Mouse (Mus musculus): ENCODE data around the gene Sirt3.

Sirt3 gene

DNA sequence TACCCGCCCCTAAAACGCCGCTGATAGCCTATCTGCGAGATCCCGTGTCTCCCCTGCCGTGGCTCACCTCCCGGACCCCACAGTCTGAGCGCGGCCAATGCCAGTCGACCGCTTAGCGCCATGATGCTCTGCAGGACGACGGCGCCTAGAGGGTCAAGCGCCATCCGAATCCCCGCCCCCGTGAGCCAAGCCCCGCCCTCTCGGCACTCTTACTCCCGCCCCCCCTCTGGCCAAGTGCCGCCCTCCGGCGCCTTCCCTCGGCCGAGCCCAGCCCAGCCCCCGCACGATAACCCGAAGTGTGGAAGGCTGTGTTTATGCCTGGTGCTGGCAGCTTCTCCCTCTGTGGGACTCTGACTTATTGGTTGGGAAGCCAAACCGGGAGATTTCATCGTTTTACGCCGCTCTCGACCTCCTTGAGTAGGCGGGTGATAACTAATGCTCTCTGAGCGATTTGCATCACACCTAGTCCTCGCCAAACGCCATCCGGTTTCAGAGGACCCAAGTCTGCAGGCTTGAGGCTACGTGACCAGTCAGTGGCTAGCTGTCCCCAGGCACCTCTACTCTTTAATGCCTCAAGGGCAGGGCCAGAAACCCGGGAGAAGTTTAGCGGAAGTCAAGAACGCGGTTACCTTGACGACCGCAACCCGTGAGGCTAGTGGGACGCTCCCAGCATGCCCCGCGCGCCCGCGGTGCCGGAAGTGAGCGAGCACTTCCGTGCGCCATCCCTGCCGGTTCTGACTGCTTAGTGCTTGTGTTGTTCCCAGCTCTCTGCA, at the start of gene Sirt3, which contains the start of gene Psmd13:
Sirt3 (minus strand) TSS at position 614 of the 773 bp plus-strand sequence.
Psmd13 (plus strand) TSS at position 273 of the 773 bp plus-strand sequence.
- in situ Hi-C loops (cut with MboI; ENCODE audit: unreplicated experiment in 2 of 2), result loop anchor here in 1 of 2 experiments (25.0 kb wide), 1 partner anchor 1970 kb away; the partner anchor contains the start of gene Bnip3

DNA sequence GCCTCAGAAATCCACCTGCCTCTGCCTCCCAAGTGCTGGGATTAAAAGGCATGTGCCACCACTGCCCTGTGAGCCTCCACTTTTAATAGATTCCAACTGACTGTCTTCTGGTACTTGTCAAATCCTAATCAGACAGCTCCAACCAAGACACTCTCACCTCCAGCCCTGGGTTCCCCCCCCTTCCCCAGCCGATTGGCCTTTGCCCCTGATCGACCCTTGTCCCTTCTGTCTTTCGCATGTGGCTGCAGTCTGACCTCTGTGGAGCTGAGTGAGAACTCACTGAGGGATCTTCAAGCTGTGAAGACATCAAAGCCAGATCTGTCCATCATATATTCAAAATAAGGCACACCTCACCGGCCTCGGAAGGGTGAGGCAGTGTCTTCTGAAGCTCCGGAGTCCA, 45.1 kb upstream of the Sirt3 start:
- in situ Hi-C loops (cut with MboI; ENCODE audit: unreplicated experiment in 2 of 2), result no loop called here

DNA sequence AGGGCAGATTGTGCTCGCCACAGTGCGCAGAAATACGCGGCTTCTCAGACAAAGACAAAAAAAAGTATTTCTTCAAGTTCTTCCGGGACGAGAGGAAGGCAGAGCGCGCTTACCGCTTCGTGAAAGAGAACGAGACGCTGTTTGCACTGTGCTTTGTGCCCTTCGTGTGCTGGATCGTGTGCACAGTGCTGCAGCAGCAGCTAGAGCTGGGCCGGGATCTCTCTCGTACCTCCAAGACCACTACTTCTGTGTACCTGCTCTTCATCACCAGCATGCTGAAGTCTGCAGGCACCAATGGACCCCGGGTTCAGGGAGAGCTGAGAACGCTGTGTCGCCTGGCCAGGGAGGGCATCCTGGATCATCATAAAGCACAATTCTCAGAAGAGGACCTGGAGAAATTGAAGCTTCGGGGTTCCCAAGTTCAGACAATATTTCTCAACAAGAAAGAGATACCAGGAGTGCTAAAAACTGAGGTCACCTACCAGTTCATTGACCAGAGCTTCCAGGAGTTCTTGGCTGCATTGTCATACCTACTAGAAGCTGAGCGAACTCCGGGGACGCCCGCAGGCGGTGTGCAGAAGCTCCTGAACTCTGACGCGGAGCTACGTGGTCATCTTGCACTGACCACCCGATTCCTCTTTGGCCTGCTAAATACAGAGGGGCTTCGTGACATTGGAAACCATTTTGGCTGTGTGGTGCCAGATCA, 41.1 kb upstream of the Sirt3 start:
- in situ Hi-C loops (cut with MboI; ENCODE audit: unreplicated experiment in 2 of 2), result no loop called here

DNA sequence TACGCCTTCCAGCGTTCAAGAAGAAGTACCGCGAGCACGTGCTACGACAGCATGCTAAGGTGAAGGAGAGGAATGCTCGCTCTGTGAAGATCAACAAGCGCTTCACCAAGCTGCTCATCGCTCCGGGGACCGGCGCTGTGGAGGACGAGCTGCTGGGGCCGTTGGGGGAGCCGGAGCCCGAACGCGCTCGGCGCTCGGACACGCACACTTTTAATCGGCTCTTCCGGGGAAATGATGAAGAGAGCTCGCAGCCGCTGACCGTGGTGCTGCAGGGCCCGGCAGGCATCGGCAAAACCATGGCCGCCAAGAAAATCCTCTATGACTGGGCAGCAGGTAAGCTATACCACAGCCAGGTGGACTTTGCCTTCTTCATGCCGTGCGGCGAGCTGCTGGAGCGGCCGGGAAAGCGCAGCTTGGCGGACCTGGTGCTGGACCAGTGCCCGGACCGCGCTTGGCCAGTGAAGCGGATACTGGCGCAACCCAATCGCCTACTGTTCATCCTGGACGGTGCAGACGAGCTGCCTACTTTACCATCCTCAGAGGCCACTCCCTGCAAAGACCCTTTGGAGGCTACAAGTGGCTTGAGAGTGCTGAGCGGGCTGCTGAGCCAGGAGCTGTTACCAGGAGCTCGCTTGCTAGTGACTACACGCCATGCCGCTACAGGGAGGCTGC, 40.4 kb upstream of the Sirt3 start:
- in situ Hi-C loops (cut with MboI; ENCODE audit: unreplicated experiment in 2 of 2), result no loop called here

DNA sequence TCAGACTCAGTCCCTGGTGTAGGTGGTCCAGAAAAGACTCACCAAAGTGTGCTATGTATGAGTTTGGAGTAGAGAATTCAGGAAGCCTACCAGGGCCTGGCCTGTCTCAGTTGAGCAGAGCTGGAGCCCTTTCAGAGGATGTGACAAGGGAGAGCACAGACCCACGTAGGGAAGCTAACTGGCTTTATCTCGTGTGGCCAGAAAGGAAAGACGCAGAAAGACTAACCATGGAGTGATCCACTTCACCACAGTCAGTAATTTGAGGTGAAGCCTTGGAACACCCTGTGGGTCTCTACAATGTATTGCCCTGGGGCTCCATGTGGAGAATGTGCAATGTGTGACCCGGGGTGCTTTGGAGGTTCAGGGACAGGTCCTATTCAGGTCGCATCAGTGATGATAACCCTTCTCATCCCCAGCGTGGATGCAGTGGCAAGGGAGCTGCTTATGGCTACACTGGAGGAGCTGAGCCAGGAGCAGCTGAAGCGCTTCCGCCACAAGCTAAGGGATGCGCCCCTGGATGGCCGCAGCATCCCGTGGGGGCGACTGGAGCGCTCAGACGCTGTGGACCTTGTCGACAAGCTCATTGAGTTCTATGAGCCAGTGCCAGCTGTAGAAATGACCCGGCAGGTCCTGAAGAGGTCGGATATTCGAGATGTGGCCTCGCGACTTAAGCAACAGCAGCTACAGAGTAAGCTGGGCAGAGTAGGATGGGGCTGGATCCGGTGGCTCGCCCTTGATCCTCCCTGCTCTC, 39.3 kb upstream of the Sirt3 start:
- in situ Hi-C loops (cut with MboI; ENCODE audit: unreplicated experiment in 2 of 2), result no loop called here

DNA sequence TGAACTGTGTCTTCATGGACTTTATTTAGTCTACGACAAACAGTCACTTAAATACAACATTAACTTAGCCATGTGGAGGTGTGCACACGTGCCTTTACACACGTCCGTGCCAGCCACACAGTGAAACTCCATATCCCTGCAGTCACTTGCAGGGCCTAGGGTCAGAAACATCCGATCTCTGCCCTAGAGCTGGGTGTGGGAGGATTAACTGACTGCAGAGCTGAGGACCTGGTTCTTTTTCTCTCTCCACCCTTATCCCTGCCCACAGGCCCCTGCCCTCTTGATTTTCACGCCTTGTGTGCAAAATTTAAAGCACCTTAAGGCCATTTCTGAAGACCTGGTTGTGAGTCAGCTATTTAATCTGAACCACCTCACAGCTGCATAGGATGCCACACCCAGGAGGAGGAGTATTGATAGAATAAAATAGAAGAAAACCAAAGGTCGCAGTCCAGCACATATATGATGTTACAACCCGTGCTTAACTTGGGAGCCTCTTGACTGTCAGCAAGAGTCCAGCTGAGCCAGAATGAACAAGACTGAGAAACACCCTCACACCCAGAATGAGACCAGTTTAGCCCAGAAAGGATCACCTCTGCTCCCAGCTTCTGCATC, 38.4 kb upstream of the Sirt3 start, which contains the start of gene Nlrp6:
Nlrp6 (plus strand) TSS at position 485 of the 612 bp plus-strand sequence.
- in situ Hi-C loops (cut with MboI; ENCODE audit: unreplicated experiment in 2 of 2), result no loop called here

DNA sequence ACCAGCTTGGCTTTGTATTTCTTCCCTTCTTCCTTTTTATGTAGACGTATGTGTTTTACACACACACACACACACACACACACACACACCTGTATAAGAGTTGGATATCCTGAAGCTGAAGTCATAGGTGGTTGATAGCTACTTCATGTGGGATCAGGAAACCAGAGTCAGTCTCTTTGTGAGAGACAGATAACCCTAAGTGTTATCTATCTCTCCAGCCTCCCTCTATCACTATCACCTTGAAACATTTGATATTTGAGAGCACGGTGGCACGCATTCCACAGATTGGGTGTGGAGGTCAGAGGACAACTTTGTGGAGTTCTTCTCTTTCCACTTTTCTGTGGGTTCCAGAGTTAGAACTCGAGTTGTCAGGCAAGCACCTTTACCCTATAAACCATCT, 37.8 kb upstream of the Sirt3 start:
- in situ Hi-C loops (cut with MboI; ENCODE audit: unreplicated experiment in 2 of 2), result loop anchor here in 1 of 2 experiments (10.0 kb wide), 1 partner anchor 445 kb away; no protein-coding TSS in a partner anchor

DNA sequence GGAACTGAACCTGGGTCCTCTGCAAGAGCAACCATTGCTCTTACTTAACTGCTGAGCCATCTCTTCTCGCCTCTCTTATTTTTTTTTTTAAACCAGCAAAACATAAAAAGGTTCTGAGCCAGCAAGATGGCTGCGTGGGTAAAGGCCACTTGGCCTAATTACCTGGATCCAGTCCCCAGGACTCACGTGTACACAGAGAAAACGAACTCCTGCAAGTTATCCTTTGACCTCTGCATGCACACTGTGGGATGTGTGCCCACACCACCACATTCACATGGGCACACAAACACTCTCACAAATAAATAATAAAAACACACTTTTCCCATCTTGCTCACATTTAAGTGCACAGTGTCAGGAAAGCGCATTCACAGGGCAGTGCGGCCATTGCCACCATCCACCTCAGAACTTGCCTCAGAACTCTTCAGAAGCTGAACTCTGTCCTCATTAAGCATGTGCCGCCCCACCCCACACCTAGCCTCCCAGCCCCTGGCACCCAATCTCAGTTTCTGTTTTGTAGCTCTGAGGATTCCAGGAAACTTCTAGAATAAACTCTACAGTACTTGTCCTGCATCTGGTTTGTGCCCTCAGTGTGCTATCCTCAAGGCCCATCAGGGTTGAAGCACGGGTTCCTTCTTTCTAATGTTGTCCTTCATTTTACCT, 32.1 kb upstream of the Sirt3 start:
- in situ Hi-C loops (cut with MboI; ENCODE audit: unreplicated experiment in 2 of 2), result loop anchor here in 1 of 2 experiments (5.0 to 10.0 kb wide), 2 partner anchors 33 to 451 kb away; no protein-coding TSS in a partner anchor

DNA sequence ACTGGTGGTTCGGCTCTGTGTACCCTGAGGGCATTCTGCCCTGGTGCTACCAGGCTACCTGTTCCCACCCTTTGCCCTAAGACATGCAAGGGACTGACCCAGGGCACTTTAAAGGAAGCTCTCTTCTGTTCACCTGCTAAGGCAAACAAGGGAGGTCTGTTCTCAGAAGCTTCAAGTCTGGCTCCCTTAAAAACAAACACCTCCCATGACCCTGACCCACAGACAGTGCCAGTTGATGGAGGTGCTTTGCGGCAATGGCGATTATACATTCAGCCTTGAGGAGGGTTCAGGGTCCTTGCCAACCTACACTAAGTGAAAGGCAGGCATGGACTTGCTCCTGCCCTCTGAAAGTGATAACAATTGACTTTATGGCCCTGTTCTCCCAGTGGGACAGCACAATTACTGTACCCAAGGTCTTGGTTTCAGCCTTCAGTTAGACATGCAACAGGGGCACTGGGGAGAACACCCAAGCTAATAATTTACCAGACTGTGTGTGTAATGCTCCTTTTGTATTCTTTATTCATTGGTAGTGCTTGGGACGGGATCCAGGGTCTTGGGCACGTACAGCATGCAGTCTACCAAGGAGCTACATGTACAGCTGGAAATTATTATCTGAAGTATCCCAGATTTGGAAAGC, 30.9 kb upstream of the Sirt3 start:
- in situ Hi-C loops (cut with MboI; ENCODE audit: unreplicated experiment in 2 of 2), result loop anchor here in 1 of 2 experiments (5.0 to 10.0 kb wide), 2 partner anchors 34 to 452 kb away; no protein-coding TSS in a partner anchor

DNA sequence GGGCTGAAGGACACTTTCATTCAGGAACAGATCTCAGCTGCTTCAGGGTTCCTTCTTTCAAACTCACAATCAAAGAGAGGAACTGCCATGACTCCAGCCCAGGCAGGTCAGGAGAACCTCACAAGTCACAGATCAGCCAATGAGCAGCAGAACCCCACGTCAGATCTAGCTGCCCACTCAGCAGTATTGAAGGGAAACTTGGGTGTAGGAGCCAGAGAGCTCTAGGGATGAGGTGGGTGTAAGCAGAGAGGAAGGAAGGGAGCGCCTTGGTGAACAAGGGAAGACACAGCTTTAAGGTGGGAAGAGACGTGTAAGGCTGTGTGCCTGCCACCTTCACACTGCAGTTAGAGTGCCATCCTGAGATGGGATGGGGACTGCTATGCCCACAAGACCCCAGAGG, 30.2 kb upstream of the Sirt3 start:
- in situ Hi-C loops (cut with MboI; ENCODE audit: unreplicated experiment in 2 of 2), result loop anchor here in 1 of 2 experiments (5.0 to 10.0 kb wide), 2 partner anchors 35 to 453 kb away; no protein-coding TSS in a partner anchor

DNA sequence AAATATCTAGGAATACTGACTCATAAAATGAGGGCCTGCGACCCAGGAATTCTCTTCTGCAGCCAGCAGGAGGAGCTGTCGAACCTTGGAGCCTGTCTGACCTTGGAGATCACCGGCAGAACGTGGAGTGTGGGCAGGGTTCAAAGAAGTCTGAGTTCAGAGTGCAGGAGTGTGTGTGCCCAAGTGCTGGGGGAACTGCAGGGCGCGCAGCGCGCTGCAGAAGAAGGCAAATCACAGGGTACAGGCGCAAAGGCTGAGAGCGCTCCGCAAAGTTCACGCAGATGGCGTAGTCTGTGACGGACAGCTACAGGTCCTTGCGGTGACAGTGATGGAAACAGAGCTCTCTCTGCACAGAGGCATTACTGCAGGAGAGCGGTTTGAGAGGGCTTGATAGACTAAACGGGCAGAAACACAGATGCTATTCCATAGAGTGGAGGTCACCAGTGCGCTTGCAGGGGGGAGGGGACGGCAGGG, 26.6 kb upstream of the Sirt3 start:
- in situ Hi-C loops (cut with MboI; ENCODE audit: unreplicated experiment in 2 of 2), result loop anchor here (5.0 to 10.0 kb wide), 3 partner anchors 139 to 944 kb away; no protein-coding TSS in a partner anchor

DNA sequence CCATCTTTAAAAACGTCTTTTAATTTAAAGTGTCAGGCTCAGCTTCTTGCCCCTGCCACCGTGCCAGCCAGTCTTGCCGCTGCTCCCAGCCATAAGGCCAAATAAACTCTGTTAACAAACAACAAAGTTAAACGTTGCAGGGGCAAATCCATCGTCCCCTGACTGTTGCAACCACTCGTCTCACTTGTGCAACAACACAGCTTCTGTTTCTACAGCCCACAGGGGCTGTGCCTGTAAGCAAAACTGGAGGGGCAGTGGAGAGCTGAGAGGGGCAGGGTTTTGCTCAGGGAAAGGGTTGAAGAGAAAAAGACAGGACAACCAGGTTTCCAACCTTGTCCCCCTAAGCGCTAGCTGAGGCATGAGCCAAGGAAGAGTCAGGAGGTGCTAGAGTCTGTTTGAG, 26.1 kb upstream of the Sirt3 start:
- in situ Hi-C loops (cut with MboI; ENCODE audit: unreplicated experiment in 2 of 2), result loop anchor here (5.0 to 10.0 kb wide), 3 partner anchors 139 to 943 kb away; no protein-coding TSS in a partner anchor

DNA sequence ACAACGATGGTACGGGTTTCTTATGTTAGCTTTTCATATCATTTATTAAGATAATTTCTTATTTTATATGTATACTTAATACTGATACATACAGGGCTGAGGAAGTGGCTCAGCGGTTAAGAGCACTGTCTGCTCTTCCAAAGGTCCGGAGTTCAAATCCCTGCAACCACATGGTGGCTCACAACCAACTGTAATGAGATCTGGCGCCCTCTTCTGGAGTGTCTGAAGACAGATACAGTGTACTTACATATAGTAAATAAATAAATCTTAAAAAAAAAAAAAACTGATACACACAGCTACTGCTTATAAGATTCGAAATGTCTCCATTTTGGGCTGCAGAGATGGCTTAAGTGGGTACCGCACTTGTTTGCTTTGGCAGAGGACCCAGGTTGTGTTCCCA, 25.6 kb upstream of the Sirt3 start:
- in situ Hi-C loops (cut with MboI; ENCODE audit: unreplicated experiment in 2 of 2), result loop anchor here (5.0 to 10.0 kb wide), 3 partner anchors 140 to 943 kb away; no protein-coding TSS in a partner anchor

DNA sequence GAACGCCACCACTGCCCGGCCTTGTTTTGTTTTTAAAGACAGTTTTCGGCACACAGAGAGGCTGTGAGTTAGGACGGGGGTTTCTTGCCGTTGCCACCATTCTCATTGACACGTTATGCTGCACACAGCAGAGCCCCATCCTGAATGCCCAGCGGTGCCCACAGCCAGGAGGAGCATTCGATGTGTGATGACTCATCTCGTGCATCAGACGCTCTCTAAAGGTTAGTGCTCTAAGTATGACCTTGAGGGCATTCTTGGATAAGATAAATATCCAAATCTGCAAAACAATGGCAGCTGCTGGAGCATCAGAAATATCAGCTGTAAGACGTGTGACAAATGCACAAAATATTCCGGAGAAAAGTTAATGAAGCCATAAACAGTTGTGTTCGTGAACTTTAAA, 25.0 kb upstream of the Sirt3 start:
- in situ Hi-C loops (cut with MboI; ENCODE audit: unreplicated experiment in 2 of 2), result loop anchor here (5.0 to 10.0 kb wide), 3 partner anchors 140 to 942 kb away; no protein-coding TSS in a partner anchor

DNA sequence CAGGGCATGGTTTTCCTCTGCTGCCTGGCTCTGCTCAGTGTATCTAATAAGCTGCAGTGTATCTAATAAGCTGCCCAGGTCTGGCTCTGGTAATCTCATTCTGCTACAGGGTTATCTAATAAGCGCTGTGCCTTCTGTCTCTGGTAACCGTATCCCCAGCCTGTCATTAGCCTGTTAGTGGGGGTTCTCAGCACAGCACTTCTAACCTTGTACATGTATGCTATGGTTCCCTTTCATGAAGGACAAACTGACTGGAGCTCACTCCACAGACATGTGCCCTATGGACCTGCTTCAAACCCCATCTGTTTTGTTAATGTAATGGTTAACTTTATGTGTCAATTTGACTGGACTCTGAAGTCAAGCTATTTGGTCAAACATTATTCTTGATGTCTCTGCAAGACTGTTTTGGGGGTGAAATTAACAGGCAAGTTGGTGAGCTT, 23.6 kb upstream of the Sirt3 start:
- in situ Hi-C loops (cut with MboI; ENCODE audit: unreplicated experiment in 2 of 2), result loop anchor here (5.0 to 10.0 kb wide), 3 partner anchors 142 to 941 kb away; no protein-coding TSS in a partner anchor

DNA sequence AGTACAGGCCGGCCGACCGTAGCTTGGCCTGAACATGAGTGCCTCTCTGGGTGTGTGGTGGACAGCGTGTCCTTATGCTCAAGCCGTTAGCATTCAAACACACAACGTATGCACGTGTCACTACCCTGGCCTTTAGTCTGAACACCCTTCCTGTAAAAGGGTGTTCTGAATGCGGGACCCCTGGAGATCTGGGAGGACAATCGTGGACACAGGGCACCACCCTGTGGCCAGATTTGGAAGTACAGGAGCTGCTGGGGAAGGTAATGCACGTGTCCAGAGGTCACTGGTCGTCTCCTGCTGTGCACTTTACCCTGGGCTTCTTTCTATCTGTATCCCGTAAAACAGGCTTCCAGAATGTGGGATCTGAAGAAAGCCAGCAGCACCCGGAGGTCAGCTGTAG, 21.1 kb upstream of the Sirt3 start:
- in situ Hi-C loops (cut with MboI; ENCODE audit: unreplicated experiment in 2 of 2), result loop anchor here (5.0 to 10.0 kb wide), 3 partner anchors 61 to 938 kb away; no protein-coding TSS in a partner anchor

DNA sequence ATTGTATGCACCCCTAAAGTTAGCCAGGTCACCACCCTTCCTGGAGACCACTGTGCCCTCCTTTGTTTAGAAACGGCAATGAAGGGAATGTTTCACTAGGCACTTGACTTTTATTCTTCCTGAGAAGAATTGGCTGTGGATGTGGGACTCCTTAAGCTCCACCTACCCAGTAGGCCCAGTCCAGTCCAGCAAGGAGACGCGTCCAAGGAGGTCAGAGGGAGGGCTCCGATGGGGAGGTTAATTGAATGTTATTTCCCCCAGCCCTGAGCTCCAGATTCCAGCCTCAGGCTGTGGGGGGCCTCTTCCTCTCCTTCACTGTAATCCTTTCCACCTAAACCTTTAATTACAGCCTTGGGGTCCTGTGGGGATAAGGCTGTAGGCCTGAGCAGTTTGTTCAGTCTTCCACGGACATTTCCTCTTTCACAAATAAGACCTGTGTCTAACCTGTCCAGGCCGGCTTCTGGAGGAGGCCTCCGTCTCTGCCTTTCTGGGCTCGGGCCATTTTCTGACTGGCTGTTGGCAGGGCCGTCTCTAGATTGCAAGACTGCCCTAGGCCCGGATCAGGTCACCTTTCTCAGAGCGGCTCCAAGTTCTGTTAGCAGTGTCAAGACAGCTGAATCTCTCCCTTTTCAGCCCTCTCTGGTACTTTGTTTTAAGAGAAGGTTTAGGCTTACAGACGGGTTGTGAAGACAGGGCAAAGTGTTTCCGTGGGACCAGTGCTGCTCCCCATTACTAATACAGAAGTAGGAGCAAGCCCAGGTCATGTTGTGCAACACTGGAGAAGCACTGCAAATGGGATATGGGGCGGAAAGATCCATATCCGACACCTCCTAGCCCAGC, 20.1 kb upstream of the Sirt3 start:
- in situ Hi-C loops (cut with MboI; ENCODE audit: unreplicated experiment in 2 of 2), result loop anchor here (5.0 to 10.0 kb wide), 3 partner anchors 60 to 937 kb away; no protein-coding TSS in a partner anchor
